Mouse (Mus musculus) kidney, adult 11 months (tissue): Measurements from ENCODE around the gene Ly6c2.
A peak's percentile ranks its signal among the peaks of the same experiment; 100 is the strongest.
"Not testable (repeated sequence)": the region's sequence is repeated elsewhere in the genome, so short reads cannot be mapped to it uniquely, and the experiment has no call there.

Experiments
- DNase-seq: peaks from one replicate; pipeline ENCODE4 v3.0.0; 2022

The Ly6c2 gene

DNA sequence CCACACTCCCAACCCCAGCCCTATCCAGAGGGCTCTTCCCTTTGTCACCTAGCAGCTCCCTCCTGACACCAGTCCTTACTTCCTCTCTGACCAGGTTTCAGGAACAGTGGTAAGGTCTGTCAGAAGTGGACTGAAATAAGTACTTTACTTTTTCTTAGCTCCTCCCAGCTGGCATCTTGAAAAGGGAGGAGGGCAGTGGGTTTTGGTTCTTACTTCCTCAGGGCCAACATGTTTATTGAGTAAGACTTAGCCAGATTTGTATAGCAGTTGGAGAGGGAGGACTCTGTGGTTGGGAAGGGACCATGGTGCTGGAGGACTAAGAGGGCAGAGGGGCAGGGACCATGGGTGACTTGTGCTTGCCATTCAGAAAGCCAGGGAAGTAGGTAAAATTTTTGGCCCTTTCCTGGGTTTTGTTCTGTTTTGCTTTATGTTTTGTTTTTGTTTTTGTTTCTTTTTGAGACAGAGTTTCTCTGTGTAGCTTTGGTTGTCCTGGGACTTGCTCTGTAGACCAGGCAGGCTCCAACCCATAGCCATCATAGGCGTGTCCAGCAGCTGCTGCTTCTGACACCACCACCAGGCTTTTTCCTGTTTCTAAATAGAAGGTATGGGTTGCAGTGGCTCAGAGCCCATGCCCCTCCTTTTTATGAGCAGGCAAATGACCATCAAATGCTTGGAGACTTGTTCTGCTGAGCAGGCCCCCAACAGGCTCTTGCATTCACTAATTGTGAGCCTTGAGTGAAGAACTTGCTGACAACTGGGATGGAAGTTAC is at the start of gene Ly6c2:
Gene Ly6c2 (minus strand): TSS at position 110 of the 770 bp plus-strand sequence.
- DNase-seq, result not testable (repeated sequence)

DNA sequence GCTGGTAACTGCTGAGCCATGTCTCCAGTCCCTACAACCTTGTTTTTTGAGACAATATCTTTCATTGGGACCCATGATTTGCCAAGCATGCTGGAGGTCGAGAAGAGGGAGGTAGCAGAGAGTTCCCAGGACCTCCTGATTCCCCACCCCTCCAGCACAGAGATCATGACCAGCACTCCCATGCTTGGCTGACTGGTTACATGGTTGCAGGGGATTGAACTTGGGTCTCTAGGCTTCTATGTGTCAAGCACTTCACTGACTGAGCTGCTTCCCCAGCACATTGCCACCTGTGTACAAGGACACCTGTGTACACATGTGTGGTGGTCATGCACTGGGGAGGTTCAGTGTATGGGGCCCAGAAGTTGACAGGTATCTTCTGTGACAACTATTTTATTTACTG is 45.9 kb upstream of the Ly6c2 start:
- no peak for DNase-seq

DNA sequence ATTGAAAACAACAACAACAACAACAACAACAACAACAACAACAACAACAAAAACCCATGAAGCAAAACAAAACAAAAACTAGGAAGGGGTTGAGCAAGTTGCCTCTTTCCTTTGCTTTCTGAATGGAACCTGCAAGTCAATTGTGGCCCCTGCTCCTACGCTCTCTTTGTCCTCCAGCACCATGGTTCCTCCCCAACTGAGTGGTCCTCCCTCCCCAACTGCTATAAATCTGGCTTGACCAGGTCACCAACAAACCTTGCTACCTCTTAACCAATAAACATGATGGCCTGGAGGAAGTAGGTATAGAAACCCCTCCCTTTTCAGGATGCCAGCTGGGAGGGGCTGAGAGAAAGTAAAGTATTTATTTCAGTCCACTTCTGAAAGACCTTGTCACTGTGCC is 43.2 kb upstream of the Ly6c2 start, which contains the start of gene Ly6g:
Gene Ly6g (plus strand): TSS at position 301 of the 400 bp plus-strand sequence.
- no peak for DNase-seq

DNA sequence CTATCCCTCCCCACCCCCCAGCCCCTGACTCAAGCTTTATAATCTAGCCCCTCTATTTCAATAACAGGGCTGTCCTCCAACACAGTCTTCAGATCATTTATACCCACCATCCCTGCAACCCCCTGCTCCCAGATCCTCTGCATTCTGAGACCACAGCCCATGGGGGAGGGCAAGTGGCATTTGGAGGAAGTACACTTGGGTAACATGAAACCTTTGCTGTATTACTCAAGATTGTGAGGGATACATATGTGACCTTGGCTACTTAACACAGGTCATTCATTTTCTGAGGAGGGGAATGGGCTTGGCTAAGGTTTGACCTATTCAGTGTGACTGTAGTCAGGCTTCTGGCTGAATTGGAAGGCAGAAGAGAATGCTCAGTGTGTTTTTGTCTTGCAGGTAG is 41.3 kb upstream of the Ly6c2 start:
- no peak for DNase-seq

DNA sequence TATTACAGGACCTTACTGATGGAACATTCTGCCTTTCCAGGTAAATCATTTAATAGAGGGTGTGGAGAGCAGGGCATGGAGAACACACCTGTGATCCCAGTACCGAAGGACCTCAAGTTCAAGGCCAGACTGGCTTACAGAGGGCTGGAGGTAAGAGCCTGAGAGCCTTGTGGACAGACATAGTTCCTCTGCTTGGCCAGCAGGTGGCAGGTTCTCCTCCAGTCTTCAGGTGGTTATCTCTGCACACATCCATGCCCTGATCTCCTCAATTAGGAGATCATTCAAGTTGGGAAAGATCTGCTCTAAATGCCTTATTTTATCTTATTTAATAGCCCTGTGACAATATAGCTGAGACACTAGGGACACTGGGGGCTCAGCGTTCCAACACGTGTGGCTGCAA is 32.0 kb upstream of the Ly6c2 start:
- no peak for DNase-seq

DNA sequence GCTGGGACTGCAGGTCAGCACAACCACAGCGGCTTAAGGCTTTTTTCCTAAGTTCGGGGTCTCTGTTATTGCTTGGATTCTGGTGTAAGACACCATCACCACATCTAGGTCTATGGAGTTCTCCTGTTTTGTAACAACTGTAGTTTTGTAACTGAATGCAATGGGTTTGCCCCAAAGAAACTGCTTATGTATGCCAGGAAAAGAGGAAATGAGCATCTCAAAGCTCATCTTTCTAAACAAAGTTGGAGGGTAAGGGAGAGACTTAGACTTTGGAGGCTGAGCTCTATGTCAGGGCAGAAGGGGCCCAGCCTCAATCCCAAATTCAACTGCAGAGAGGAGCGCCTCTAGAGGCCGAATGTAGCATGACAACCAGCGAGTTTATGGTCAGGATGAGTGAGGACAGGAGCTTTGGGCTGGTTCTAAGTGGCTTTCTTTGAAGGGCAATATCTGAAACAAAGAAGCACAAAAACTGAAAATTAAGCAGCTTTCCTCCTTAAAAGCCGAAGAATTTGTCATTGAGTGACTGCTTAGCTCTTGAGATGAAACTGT is 30.1 kb upstream of the Ly6c2 start:
- DNase-seq, result not testable (repeated sequence)

DNA sequence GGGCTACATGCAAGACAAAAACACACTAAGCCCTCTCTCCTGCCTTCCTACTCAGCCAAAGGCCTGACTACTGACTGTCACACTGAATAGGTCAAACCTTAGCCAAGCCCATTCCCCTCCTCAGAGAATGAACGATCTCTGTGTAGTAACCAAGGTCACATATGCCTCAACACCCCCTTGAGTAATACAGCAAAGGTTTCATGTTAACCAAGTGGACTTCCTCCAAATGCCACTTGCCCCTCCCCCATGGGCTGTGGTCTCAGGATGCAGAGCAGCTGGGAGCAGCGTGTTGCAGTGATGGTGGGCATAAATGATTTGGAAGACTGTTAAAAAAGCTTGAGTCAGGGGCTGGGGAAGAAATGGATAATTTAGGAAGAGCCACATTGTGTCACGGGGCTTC is 26.0 kb upstream of the Ly6c2 start:
- not testable (repeated sequence) for DNase-seq

DNA sequence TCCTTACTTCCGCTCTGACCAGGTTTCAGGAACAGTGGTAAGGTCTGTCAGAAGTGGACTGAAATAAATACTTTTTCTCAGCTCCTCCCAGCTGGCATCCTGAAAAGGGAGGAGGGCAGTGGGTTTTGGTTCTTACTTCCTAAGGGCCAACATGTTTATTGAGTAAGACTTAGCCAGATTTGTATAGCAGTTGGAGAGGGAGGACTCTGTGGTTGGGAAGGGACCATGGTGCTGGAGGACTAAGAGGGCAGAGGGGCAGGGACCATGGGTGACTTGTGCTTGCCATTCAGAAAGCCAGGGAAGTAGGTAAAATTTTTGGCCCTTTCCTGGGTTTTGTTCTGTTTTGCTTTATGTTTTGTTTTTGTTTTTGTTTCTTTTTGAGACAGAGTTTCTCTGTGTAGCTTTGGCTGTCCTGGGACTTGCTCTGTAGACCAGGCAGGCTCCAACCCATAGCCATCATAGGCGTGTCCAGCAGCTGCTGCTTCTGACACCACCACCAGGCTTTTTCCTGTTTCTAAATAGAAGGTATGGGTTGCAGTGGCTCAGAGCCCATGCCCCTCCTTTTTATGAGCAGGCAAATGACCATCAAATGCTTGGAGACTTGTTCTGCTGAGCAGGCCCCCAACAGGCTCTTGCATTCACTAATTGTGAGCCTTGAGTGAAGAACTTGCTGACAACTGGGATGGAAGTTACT is 23.5 kb upstream of the Ly6c2 start:
- not testable (repeated sequence) for DNase-seq

DNA sequence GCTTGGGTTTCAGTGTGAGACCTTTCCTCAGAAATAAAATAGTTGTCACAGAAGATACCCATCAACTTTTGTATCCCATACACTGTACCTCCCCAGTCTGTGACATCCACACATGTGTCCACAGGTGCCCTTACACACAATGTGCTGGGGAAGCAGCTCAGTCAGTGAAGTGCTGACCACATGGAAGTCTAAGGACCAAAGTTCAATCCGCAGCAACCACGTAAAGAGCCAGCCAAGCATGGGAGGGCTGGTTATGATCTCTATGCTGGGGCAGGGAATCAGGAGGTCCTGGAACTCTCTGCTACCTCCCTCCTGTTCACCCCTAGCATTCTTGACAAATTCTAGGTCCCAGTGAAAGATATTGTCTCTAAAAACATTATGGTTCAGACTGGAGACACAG is 20.6 kb upstream of the Ly6c2 start:
- DNase-seq, result peak; percentile 23

DNA sequence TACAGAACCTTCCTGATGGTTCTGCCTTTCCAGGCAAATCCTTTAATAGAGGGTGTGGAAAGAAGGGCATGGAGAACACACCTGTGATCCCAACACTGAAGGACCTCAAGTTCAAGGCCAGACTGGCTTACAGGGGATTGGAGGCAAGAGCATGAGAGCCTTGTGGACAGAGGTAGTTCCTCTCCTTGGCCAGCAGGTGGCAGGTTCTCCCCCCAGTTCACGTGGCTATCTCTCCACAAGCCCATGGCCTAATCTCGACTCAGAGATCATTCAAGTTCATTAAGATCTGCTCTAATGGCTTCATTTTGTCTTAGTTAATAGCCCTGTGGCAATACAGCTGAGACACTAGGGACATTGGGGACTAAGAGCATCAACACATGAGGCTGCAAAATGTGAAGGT is 8.3 kb upstream of the Ly6c2 start:
- DNase-seq, result no peak

DNA sequence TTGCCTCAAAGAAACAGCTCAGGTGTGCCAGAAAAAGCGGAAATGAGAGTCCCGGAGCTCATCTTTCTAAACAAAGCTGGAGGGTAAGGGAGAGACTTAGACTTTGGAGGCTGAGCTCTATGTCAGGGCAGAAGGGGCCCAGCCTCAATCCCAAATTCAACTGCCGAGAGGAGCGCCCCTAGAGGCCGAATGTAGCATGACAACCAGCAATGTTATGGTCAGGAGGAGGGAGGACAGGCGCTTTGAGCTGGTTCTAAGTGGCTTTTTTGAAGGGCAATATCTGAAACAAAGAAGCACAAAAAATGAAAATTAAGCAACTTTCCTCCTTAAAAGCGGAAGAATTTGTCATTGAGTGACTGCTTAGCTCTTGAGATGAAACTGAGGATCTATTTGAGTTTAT is 7.0 kb upstream of the Ly6c2 start:
- not testable (repeated sequence) for DNase-seq

DNA sequence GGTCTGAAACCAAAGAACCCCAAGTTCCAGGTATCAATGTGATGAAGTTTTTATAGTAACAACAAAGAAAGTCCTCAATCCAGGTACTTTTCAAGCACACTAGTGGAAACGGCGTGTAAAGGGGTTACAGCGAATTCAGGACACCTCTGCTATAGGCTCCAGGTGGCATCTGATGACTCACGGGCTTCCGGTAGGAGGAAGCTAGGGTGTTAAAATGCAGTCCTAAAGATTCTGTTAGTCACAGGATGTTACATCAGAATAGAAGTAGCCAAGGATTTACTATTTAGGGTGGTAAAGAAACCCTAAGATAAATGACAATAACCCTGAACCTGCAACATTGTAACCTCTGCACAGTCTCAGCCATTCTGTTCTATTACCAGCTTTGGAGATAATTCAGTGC is 5.7 kb upstream of the Ly6c2 start:
- DNase-seq, result not testable (repeated sequence)

DNA sequence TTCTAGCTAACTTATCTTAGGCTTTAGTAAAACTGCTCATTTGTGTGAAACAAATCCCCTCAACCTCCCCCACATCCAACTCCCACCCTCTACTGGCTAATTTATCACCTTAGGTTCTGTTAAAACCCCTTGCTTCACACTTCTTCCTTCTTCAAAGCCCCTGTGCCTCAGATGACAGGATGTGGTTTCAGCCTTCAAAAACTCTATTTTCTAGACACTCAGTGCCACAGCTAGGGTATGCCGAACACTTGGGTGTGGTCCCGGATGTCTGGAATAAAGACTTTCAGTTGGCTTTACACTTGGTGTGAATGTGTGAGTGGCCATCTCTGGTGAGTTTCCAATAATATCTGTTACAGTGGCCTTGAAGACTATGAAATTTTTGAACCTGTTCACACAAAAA is 4.8 kb upstream of the Ly6c2 start:
- no peak for DNase-seq

DNA sequence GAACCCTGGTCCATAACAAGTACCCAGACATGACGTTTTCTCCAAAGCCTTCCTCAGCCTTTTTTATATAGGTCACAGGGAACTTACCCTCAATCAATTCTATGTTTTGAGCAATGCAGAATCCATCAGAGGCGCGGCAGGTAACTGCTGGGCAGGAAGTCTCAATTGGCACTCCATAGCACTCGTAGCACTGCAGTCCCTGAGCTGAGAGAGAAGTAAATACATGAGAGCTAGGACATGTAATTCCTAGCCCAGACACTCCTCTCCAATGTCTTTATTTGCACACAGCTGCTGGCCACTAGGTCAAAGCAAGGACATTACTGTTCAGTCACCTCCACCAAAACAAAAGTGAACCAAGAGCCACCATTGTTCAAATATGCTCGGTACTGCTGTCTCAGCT is 1.3 kb downstream of the Ly6c2 start:
- not testable (repeated sequence) for DNase-seq

DNA sequence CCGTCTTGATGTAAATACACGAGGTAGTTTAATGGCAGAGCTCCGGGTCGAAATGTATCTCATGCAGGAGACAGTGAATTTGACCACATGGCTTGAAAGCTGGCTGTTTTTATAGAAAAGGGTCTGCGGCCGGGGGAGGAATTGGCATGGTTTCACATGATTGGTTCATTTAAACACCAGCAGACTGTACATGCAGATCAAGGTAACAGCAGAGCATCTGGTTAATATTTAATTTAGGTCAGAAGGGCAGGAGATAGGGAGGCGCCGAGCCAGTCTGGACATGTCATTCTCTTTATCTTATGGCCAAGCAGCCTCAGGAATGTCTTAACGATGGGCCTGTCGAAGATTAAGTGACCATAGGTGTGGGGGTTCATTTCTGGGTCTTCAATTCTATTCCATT is 12.5 kb downstream of the Ly6c2 start:
- no peak for DNase-seq

DNA sequence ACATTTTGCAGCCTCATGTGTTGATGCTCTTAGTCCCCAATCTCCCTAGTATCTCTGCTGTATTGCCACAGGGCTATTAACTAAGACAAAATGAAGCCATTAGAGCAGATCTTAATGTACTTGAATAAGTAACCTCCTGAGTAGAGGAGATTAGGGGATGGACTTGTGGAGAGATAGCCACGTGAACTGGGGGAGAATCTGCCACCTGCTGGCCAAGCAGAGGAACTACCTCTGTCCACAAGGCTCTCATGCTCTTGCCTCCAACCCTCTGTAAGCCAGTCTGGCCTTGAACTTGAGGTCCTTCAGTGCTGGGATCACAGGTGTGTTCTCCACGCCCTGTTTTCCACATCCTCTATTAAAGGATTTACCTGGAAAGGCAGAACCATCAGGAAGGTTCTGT is 23.7 kb downstream of the Ly6c2 start:
- DNase-seq, result not testable (repeated sequence)

DNA sequence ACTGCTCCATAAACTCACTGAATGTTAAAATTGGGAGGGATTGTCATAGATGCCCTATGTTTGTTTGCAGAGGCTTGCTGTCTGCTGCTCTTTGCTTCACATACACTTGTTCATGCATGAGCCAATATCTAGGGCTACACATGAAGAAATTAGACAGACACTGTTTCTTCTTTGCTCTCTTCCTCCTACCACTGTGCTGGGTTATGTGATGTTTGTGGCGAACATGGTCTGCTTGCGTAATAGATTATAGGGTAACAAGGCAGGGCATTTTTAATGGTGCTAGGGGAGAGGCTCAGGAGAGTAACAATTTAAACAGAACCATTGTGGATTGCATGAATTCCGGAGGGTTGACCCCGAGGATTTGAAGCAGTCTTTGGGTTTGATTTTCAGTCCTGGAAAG is 41.8 kb downstream of the Ly6c2 start:
- no peak for DNase-seq

DNA sequence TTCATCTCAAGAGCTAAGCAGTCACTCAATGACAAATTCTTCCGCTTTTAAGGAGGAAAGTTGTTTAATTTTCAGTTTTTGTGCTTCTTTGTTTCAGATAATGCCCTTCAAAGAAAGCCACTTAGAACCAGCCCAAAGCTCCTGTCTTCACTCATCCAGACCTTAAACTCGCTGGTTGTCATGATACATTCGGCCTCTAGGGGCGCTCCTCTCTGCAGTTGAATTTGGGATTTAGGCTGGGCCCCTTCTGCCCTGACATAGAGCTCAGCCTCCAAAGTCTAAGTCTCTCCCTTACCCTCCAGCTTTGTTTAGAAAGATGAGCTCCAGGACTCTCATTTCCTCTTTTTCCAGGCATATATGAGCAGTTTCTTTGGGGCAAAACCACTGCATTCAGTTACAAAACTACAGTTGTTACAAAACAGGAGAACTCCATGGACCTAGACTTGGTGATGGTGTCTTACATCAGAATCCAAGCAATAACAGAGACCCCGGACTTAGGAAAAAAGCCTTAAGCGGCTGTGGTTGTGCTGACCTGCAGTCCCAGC is 49.7 kb downstream of the Ly6c2 start:
- peak; percentile 37 for DNase-seq

DNA sequence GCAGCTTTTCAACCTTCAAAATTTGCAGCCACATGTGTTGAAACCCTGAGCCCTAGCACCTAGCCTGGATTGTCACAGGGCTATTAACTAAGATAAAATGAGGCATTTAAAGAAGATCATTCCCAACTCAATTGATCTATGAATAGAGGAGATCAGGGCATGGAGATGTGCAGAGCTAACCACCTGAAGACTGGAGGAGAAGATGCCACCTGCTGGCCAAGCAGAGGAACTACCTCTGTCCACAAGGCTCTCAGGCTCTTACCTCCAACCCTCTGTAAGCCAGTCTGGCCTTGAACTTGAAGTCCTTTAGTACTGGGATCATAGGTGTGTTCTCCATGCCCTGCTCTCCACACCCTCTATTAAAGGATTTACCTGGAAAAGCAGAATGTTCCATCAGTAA is 51.3 kb downstream of the Ly6c2 start:
- DNase-seq, result peak; percentile 38
